Mouse (Mus musculus) forebrain, embryonic 13.5 days (tissue): ENCODE measurements at regions not wholly inside any gene's neighbourhood (a gene's known extent, or its start where the extent isn't known, plus 50 kb on each side); places are given as distances from the start of the nearest gene placed in this dataset.

Experiments used
- ATAC-seq: fragments of 200-750 bp; cut with Nextera tagmentation; 2 replicates; pipeline ENCODE4 v1.8.0; 2017
- H3K27ac ChIP-seq: fragments of 300-500 bp; sonication (generic); 2 replicates; pipeline ENCODE4 v1.5.1; 2015; ENCODE audit warnings: inconsistent platforms, mild to moderate bottlenecking, moderate library complexity
- H3K27me3 ChIP-seq: fragments of 300-500 bp; sonication (generic); 2 replicates; pipeline ENCODE4 v1.6.1; 2015; ENCODE audit warnings: mild to moderate bottlenecking, inconsistent platforms
- H3K36me3 ChIP-seq: fragments of 300-500 bp; sonication (generic); 2 replicates; pipeline ENCODE4 v1.6.1; 2015; ENCODE audit warnings: mild to moderate bottlenecking, inconsistent platforms; ENCODE audit not compliant: poor library complexity, severe bottlenecking
- H3K4me1 ChIP-seq: fragments of 300-500 bp; sonication (generic); 2 replicates; pipeline ENCODE4 v1.6.1; 2015; ENCODE audit warnings: inconsistent platforms
- H3K4me2 ChIP-seq: fragments of 300-500 bp; sonication (generic); 2 replicates; pipeline ENCODE4 v1.6.1; 2015; ENCODE audit warnings: inconsistent platforms, mild to moderate bottlenecking, moderate library complexity
- H3K4me3 ChIP-seq: fragments of 300-500 bp; sonication (generic); 2 replicates; pipeline ENCODE4 v1.5.1; 2015; ENCODE audit warnings: mild to moderate bottlenecking, inconsistent platforms
- H3K9ac ChIP-seq: fragments of 300-500 bp; sonication (generic); 2 replicates; pipeline ENCODE4 v1.6.1; 2015; ENCODE audit warnings: mild to moderate bottlenecking, inconsistent platforms
- H3K9me3 ChIP-seq: fragments of 300-500 bp; sonication (generic); replicated peaks from 2 replicates; pipeline ENCODE4 v1.6.1; 2016; ENCODE audit warnings: inconsistent platforms
- WGBS: fragments of 180-500 bp; shearing (Covaris S2); methylation state at CpG from one replicate; pipeline ENCODE4 v1.1.7; 2015; 5-methylcytosine and 5-hydroxymethylcytosine counted together

DNA sequence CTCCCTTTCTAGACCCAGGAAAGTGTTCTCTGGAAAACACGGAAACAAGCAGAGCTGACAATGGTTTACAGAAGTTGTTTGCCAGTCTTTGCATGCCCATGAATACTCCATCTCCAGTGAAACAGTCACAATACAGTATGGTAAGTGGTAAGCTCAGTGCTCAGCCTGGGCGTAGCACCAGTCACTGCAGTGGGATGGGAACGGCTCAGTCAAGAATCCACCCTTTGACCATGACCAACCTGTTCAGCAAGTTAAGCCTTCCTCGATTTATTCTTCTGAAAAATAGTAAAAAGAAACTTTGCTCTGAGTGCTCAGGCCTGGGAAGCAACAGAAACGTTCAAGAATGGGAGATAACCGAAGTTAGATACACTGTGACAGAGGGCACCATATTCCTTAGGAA lies 563.7 kb upstream of the Kdm8 start:
- no peak overlapping the region for H3K4me3 ChIP-seq
- WGBS, result 91% methylated on average over 6 of the region's 6 CpGs
- no peak overlapping the region for H3K27ac ChIP-seq

DNA sequence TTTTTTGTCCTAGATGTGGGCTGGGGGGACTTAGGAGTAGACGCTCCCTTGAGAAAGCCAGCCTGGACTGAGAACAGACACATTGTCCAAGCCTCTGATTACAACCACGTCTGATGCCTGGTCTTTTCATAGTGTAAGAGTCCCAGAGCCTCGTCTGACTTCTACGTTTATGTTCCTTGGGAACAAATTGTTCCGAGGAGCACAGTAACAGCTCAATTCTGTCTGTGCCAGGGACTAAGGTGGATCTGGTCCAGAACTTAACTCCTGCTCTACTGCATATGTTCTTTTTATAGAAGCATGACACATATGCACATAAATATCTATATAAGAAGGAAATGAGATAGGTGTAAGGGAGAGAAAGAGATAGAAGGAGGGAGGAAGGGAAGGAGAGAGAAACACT lies 537.2 kb upstream of the Kdm8 start:
- Histone ChIP-seq H3K36me3 (no peaks in the 10 kb centered on the region), H3K27ac (no peak overlapping the region), H3K4me1 (peaks cover 9% of the 10 kb centered on the region), H3K27me3 (no peaks in the 10 kb centered on the region), H3K4me3 (no peak overlapping the region), H3K9me3 (no peaks in the 10 kb centered on the region; the same call in 1 of the 2 replicates), H3K9ac (no peak overlapping the region), H3K4me2 (no peak overlapping the region)
- no peak for ATAC-seq
- 45% methylated on average over 5 of the region's 5 CpGs for WGBS

More for the DNA sequence above, 563.7 kb upstream of the Kdm8 start:
- Histone ChIP-seq H3K4me1 (no peaks in the 10 kb centered on the region), H3K4me2 (no peak overlapping the region), H3K9ac (no peak overlapping the region), H3K9me3 (no peaks in the 10 kb centered on the region), H3K36me3 (no peaks in the 10 kb centered on the region), H3K27me3 (no peaks in the 10 kb centered on the region)
- ATAC-seq, result no peak

DNA sequence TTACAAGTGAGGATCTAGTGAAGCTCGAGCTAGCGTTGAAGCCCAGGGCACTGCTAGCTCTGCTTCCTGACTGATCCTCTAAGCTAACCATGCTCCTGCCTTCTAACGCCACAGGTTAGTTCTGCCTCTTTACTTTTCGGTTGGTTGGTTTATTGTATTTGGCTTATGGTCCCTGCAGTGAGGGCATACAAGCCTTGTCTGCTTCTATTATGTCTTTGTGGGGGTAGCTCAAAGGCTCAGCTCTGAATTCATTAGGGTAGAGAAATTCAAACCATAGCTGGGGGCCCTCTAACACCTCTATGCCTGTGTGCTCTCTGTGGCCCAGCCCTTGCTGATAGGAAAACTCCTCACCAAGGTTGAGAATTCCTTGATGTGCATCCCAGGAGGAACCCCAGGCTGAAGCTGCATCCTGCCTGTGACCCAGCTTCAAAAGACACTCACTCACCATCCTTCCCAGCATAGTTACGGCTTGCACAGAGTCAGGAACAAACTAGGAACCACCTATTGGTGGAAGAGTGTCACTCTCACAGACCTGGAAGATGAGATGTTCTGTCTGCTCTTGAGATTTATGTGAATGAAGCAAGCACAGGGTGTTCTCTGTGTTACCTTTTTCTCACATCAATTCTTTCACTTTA lies 536.7 kb upstream of the Kdm8 start:
- Histone ChIP-seq H3K9ac (no peak overlapping the region), H3K4me2 (no peak overlapping the region), H3K4me1 (peaks cover 9% of the 10 kb centered on the region), H3K27me3 (no peaks in the 10 kb centered on the region), H3K36me3 (no peaks in the 10 kb centered on the region), H3K4me3 (no peak overlapping the region), H3K9me3 (no peaks in the 10 kb centered on the region; the same call in 1 of the 2 replicates), H3K27ac (no peak overlapping the region)
- 16% methylated on average over 5 of the region's 5 CpGs for WGBS
- no peak for ATAC-seq

DNA sequence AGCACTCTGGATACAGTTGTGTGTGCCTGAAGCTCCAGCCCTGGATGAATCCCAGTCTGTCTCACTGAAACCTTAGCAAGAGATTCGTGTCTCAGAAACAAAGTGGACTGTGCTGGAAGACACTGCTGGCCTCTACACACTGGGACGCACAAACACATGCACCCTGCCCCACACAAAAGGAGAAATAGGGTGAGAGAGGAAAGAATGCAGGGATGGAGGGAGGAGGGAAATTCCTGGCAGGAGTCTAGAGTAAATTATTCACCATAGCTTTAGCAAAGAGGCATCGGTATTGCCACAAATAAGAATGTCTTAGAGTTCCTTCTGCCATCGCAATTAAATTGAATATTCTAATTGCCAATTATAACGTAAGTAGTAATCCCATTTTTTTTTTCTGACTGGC lies 530.4 kb upstream of the Kdm8 start:
- Histone ChIP-seq H3K4me1 (peaks cover 24% of the 10 kb centered on the region), H3K9ac (no peak overlapping the region), H3K27ac (no peak overlapping the region), H3K36me3 (no peaks in the 10 kb centered on the region), H3K9me3 (no peaks in the 10 kb centered on the region; the same call in 1 of the 2 replicates), H3K27me3 (no peaks in the 10 kb centered on the region), H3K4me3 (no peak overlapping the region), H3K4me2 (no peak overlapping the region)
- no peak for ATAC-seq
- WGBS, result 31% methylated on average over 5 of the region's 5 CpGs

DNA sequence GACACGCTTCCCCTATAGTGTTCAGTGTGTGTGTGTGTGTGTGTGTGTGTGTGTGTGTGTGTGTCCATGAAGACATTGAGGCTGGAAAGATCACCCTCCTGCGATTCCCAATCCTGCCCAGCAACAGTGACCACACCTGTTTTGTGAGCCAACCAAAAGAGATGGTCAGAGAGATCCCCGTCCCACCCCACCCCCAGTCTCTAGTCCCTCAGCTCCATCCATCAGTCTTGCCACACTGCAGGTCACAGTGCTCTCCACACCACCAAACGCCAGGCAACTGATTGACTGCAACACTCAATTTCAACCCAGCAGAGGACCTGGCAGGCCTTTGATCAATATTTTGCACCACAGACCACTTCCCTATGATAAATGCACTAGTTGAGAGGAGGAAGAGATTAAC lies 530.0 kb upstream of the Kdm8 start:
- WGBS, result 63% methylated on average over 4 of the region's 4 CpGs
- Histone ChIP-seq H3K27ac (no peak overlapping the region), H3K4me1 (peaks cover 24% of the 10 kb centered on the region), H3K27me3 (no peaks in the 10 kb centered on the region), H3K9me3 (no peaks in the 10 kb centered on the region), H3K4me3 (no peak overlapping the region), H3K4me2 (no peak overlapping the region), H3K36me3 (no peaks in the 10 kb centered on the region), H3K9ac (no peak overlapping the region)
- ATAC-seq, result no peak

DNA sequence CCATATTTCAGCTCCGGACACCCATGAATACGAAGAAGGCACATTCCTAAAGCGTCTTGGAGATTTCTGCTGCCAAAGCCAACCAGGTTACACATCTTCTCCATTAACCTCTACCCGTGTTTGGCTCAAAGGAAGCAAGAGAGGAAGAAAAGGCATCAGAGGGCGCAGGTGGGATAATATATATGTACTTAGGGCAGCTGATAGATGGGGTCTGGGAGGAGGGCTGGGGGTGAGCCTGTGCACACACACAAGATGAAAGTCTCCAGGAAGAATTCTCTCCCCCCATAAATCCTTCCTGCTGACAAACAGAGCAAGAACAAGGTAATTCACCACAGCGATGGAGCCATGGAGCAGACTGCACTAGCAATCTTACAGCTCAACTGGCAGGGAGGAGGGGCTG lies 529.5 kb upstream of the Kdm8 start:
- Histone ChIP-seq H3K4me2 (no peak overlapping the region), H3K9me3 (no peaks in the 10 kb centered on the region), H3K27me3 (no peaks in the 10 kb centered on the region), H3K9ac (no peak overlapping the region), H3K27ac (no peak overlapping the region), H3K36me3 (no peaks in the 10 kb centered on the region), H3K4me1 (peaks cover 24% of the 10 kb centered on the region), H3K4me3 (no peak overlapping the region)
- ATAC-seq, result no peak
- 70% methylated on average over 6 of the region's 6 CpGs for WGBS

DNA sequence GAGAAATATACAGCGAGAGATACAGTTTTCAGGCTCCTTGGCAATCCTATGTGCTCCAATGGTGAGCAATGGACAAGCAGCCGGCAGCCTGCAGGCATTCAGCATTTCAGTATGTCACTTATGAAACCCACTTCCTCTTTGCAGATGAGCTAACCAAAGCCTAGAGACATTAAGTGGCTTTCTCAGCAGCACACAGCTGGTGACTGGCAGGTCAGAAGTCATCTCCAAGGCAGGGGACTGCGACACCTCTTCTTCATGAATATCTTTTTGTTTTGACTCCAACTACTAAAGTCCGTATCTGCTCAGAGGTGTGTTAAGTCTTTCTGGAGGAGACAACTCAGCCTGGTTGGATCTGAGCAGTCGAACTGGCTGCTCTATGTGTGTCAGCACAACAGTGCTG lies 528.8 kb upstream of the Kdm8 start:
- Histone ChIP-seq H3K9ac (no peak overlapping the region), H3K36me3 (no peaks in the 10 kb centered on the region), H3K9me3 (no peaks in the 10 kb centered on the region), H3K27ac (no peak overlapping the region), H3K4me3 (no peak overlapping the region), H3K27me3 (no peaks in the 10 kb centered on the region), H3K4me2 (no peak overlapping the region), H3K4me1 (peaks cover 24% of the 10 kb centered on the region)
- 80% methylated on average over 5 of the region's 5 CpGs for WGBS
- ATAC-seq, result no peak

DNA sequence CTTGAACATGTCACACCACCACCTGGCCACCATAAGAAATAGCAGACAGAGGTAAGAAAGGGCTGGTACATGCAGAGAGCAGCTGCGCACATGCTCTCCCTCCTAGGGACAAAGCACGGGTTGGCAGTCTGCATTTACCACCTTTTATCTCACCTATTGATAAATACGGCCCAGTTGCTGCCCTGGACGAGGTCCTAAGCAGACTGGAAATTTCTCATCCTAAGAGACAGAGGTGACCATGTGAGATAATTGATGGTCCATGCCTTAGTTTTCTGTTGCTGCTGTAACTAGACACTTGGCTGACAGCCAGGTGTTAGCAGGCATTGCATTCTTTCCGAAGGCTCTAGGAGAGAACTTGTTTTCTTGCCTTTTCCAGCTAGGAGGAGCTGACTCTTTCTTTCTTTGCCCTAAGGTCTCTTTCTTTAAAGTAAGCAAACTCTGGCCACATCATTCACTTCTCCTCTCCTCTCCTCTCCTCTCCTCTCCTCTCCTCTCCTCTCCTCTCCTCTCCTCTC lies 526.8 kb upstream of the Kdm8 start:
- Histone ChIP-seq H3K4me1 (peaks cover 24% of the 10 kb centered on the region), H3K27ac (no peak overlapping the region), H3K4me2 (no peak overlapping the region), H3K4me3 (no peak overlapping the region), H3K9me3 (no peaks in the 10 kb centered on the region), H3K27me3 (no peaks in the 10 kb centered on the region), H3K9ac (no peak overlapping the region), H3K36me3 (no peaks in the 10 kb centered on the region)
- peak; percentile 36; the same call in 1 of the 2 replicates for ATAC-seq
- WGBS, result 34% methylated on average over 5 of the region's 5 CpGs

DNA sequence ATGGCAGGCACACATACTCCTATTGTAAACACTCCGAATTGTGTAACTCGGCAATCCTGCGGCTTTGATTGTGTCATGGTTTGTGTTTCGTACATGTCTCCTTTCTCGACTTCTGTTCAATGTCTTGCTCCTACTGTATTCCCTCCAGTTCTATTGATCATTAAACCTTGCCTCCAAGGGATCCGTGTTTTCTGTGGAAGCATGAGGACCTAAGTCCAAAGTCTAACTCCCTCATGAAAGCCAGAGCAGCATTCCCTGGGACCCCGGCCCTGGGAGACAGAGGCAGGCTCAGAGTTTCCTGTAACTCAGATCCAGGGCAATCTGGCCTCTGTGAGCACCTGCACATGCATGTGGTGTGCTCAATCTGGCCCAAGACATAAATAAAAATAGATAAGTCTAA lies 521.7 kb upstream of the Kdm8 start:
- Histone ChIP-seq H3K4me2 (no peak overlapping the region), H3K27me3 (no peaks in the 10 kb centered on the region), H3K27ac (no peak overlapping the region), H3K9ac (no peak overlapping the region), H3K4me3 (no peak overlapping the region), H3K36me3 (no peaks in the 10 kb centered on the region), H3K4me1 (0 out of 2 replicates have a peak, but pooled peaks cover under 1% of the 10 kb centered on the region), H3K9me3 (no peaks in the 10 kb centered on the region)
- 91% methylated on average over 7 of the region's 7 CpGs for WGBS
- ATAC-seq, result no peak

DNA sequence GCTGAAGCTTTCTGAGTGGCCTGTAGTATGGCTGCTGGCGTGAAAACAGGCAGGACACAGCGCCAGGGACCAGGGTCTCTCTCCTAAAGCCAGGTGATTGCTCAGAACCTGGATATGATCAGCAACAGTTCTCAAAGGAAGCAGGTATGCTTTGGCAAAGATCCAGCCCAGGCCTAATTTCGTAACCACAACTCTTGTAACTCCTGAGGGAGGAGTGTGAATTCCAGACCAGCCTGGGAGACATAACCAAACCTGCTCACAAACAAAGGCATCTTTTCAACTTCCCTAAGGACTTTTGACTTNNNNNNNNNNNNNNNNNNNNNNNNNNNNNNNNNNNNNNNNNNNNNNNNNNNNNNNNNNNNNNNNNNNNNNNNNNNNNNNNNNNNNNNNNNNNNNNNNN lies 510.9 kb upstream of the Kdm8 start:
- no peak for ATAC-seq
- Histone ChIP-seq H3K9ac (no peak overlapping the region), H3K4me1 (peaks cover 10% of the 10 kb centered on the region), H3K27me3 (no peaks in the 10 kb centered on the region), H3K9me3 (no peaks in the 10 kb centered on the region), H3K36me3 (no peaks in the 10 kb centered on the region), H3K4me3 (no peak overlapping the region), H3K27ac (no peak overlapping the region), H3K4me2 (no peak overlapping the region)
- 84% methylated on average over 3 of the region's 3 CpGs for WGBS

DNA sequence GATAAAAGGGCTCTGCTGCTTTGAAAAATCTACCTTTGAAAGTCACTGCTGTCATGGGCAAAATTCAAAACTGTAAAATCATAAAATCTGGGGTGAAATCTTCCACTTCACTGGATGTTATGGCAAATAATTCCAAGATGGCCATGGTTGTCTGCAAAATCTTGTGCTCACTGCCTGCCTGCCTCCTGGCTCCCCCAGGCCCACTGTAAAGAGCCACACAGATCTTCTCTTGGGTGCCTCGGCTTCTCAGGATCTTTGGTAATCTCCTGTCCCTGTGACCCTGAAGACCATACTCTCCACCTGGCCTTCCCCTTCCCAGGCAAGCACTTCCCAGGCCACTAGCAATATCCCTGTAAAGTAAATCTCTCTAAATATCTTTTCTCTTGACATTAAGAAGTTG lies 505.1 kb upstream of the Kdm8 start:
- ATAC-seq, result no peak
- no peaks in the 10 kb centered on the region for H3K27me3 ChIP-seq
- 86% methylated on average over 1 of the region's 1 CpGs for WGBS
- H3K9me3 ChIP-seq, result no peaks in the 10 kb centered on the region
- H3K4me2 ChIP-seq, result no peak overlapping the region
- H3K4me3 ChIP-seq, result no peak overlapping the region
- H3K27ac ChIP-seq, result no peak overlapping the region
- H3K9ac ChIP-seq, result no peak overlapping the region
- peaks cover 10% of the 10 kb centered on the region for H3K4me1 ChIP-seq
- no peaks in the 10 kb centered on the region for H3K36me3 ChIP-seq

DNA sequence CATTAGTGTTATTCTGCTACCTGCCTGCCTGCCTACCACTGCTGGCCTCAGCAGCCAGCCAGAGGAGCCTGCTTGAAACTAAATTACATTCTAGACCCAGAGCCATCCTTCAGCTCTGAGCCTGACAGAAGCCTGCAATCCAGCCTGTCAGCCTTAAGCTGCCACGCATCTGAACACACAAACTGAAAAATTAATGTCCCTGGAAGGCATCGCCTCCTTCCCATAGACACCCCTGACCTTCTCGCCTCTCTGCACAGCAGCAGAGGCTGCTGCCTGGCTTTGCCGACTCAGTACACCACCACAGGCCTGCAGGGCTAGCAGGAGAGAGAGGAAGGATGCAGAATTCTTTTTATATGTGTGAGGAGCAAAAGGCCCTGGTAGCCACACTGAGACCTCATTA lies 502.9 kb upstream of the Kdm8 start:
- H3K9me3 ChIP-seq, result no peaks in the 10 kb centered on the region
- no peak overlapping the region for H3K27ac ChIP-seq
- H3K27me3 ChIP-seq, result no peaks in the 10 kb centered on the region
- no peak for ATAC-seq
- no peak overlapping the region for H3K4me2 ChIP-seq
- no peak overlapping the region for H3K9ac ChIP-seq
- no peaks in the 10 kb centered on the region for H3K4me1 ChIP-seq
- no peaks in the 10 kb centered on the region for H3K36me3 ChIP-seq
- WGBS, result 88% methylated on average over 4 of the region's 4 CpGs
- no peak overlapping the region for H3K4me3 ChIP-seq

DNA sequence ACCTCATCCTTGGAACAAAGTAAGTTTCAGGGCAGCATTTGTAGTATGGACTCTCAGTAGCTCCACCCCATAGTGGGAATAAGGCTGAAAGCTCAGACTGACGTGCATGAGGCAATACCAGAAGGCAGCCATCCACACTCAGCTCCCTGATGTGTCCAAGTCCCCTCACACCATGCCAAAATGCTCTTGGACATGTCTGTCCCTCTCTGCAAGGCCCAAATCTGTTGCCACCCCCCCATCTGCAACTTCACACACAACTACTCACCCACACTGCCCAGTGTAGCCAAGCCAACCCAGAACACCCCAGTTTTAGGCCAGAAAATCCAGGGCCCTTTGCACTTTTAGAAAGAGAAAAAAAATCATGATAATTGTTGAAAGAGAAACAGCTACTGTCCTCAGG lies 498.1 kb upstream of the Kdm8 start:
- Histone ChIP-seq H3K9ac (no peak overlapping the region), H3K36me3 (no peaks in the 10 kb centered on the region), H3K27ac (no peak overlapping the region), H3K27me3 (no peaks in the 10 kb centered on the region), H3K4me3 (no peak overlapping the region), H3K4me1 (no peaks in the 10 kb centered on the region), H3K9me3 (no peaks in the 10 kb centered on the region), H3K4me2 (no peak overlapping the region)
- no peak for ATAC-seq
- WGBS, result 74% methylated on average over 1 of the region's 1 CpGs
